Mouse (Mus musculus): ENCODE data around the gene Tmsb15l. TPM values are rescaled to one million over a fixed set of nuclear protein-coding genes. Genes with fewer than 3 reads are reported as not detected.
"Not testable (repeated sequence)": the region's sequence is repeated elsewhere in the genome, so short reads cannot be mapped to it uniquely, and the experiment has no call there.

Gene Tmsb15l
- total and polyA plus RNA-seq, 3 experiments = 4.4 to 18.5 TPM; not detected in 1

- H3K36me3 ChIP-seq (replicated peaks in 1 of 2; ENCODE audit: control insufficient read depth in 1 of 2, insufficient read depth in 1 of 2, low read length in 1 of 2) = no peaks in the 10 kb centered on the region
- H3K9ac ChIP-seq (ENCODE audit: insufficient read depth, low read depth) = no peak overlapping the region
- dilution Hi-C loops (cut with MboI; ENCODE audit: extremely low pct_ligation_motif_present, extremely low pct_unique_long_range_greater_than_20kb, low sequenced_read_pairs) (no loop called here), in situ Hi-C loops (cut with MboI; ENCODE audit: low pct_ligation_motif_present, low pct_unique_long_range_greater_than_20kb, low sequenced_read_pairs) (no loop called here)
- no peaks in the 10 kb centered on the region for H3K27me3 ChIP-seq (replicated peaks)
- no peaks in the 10 kb centered on the region for H3K4me1 ChIP-seq (ENCODE audit: control insufficient read depth in 1 of 2, insufficient read depth in 2 of 2)
- DNase-seq (ENCODE audit: extremely low read depth) = peak; percentile 21
- H3K27ac ChIP-seq (ENCODE audit: insufficient read depth, low read depth) = no peak overlapping the region
- no peak overlapping the region for H3K4me2 ChIP-seq (ENCODE audit: insufficient read depth, low read depth, poor library complexity, severe bottlenecking)
- H3K9me3 ChIP-seq (replicated peaks; ENCODE audit: low read length) = no peaks in the 10 kb centered on the region
- no peaks in the 10 kb centered on the region for H3K79me2 ChIP-seq (replicated peaks; ENCODE audit: control insufficient read depth, extremely low read depth, insufficient read depth, poor library complexity, severe bottlenecking)
- TF ChIP-seq UBTF (IDR thresholded peaks at IDR 0.05; ENCODE audit: low read depth, low read length) = no peak
- TF ChIP-seq GABPA (IDR thresholded peaks at IDR 0.05; ENCODE audit: insufficient replicate concordance, low read depth, low read length) = no peak
- no peak for TF ChIP-seq POLR2A (IDR thresholded peaks at IDR 0.05; ENCODE audit: low read depth, low read length)
- TF ChIP-seq MAFK (IDR thresholded peaks at IDR 0.05; ENCODE audit: insufficient replicate concordance, low read length) = no peak
- TF ChIP-seq PAX5 (IDR thresholded peaks at IDR 0.05; ENCODE audit: low read length) = no peak
- no peak for TF ChIP-seq CHD1 (IDR thresholded peaks at IDR 0.05; ENCODE audit: low read depth, low read length)
- TF ChIP-seq SMC3 (IDR thresholded peaks at IDR 0.05; ENCODE audit: low read depth, low read length) = peak; percentile 68
- no peak for TF ChIP-seq IRF4 (IDR thresholded peaks at IDR 0.05; ENCODE audit: low read depth, low read length)
- TF ChIP-seq ELF1 (IDR thresholded peaks at IDR 0.05; ENCODE audit: low read depth, low read length) = no peak
- no peak for TF ChIP-seq HCFC1 (IDR thresholded peaks at IDR 0.05; ENCODE audit: low read depth, low read length)
- no peak for TF ChIP-seq MXI1 (IDR thresholded peaks at IDR 0.05; ENCODE audit: low read depth, low read length)
- TF ChIP-seq TBP (conservative IDR thresholded peaks at IDR 0.05; ENCODE audit: low read depth, low read length) = no peak
- no peak for TF ChIP-seq USF1 (IDR thresholded peaks at IDR 0.05; ENCODE audit: low read depth, low read length)
- TF ChIP-seq JUND (conservative IDR thresholded peaks at IDR 0.05; ENCODE audit: low read depth, low read length) = no peak
- TF ChIP-seq CTCF (conservative IDR thresholded peaks at IDR 0.05 in 1 of 2, IDR thresholded peaks at IDR 0.05 in 1 of 2; ENCODE audit: low read depth in 2 of 2, low read length in 2 of 2) = peak; percentile 10 to 69; a peak in 2 of 4 replicates
- no peak for TF ChIP-seq TCF12 (IDR thresholded peaks at IDR 0.05; ENCODE audit: low read depth, low read length)
- TF ChIP-seq NRF1 (IDR thresholded peaks at IDR 0.05; ENCODE audit: low read depth, low read length) = no peak
- TF ChIP-seq USF2 (conservative IDR thresholded peaks at IDR 0.05; ENCODE audit: low read depth, low read length) = no peak
- TF ChIP-seq RAD21 (IDR thresholded peaks at IDR 0.05; ENCODE audit: low read depth, low read length) = peak; percentile 60
- no peak overlapping the region for H3K4me3 ChIP-seq (replicated peaks in 1 of 3; ENCODE audit: low read depth in 2 of 3, low read length in 2 of 3, poor library complexity in 1 of 3)
Observed at GRCm38 (mm10) chrX:136959688-136960087, 17.0 kb downstream of the Tmsb15l start.

GRCm38 (mm10) chrX:136958300-136958699 is 18.4 kb downstream of the Tmsb15l start:
- H3K4me1 ChIP-seq (ENCODE audit: control insufficient read depth in 1 of 2, insufficient read depth in 2 of 2); dilution Hi-C loops (cut with MboI; ENCODE audit: extremely low pct_ligation_motif_present, extremely low pct_unique_long_range_greater_than_20kb, low sequenced_read_pairs); H3K9me3 ChIP-seq (replicated peaks; ENCODE audit: low read length); H3K27me3 ChIP-seq (replicated peaks); H3K4me3 ChIP-seq (replicated peaks in 1 of 3; ENCODE audit: low read depth in 2 of 3, low read length in 2 of 3, poor library complexity in 1 of 3); H3K9ac ChIP-seq (ENCODE audit: insufficient read depth, low read depth); DNase-seq (ENCODE audit: extremely low read depth); H3K27ac ChIP-seq (ENCODE audit: insufficient read depth, low read depth); in situ Hi-C loops (cut with MboI; ENCODE audit: low pct_ligation_motif_present, low pct_unique_long_range_greater_than_20kb, low sequenced_read_pairs); H3K4me2 ChIP-seq (ENCODE audit: insufficient read depth, low read depth, poor library complexity, severe bottlenecking); H3K36me3 ChIP-seq (replicated peaks in 1 of 2; ENCODE audit: control insufficient read depth in 1 of 2, insufficient read depth in 1 of 2, low read length in 1 of 2); H3K79me2 ChIP-seq (replicated peaks; ENCODE audit: control insufficient read depth, extremely low read depth, insufficient read depth, poor library complexity, severe bottlenecking): not testable (repeated sequence)

- H3K4me3 ChIP-seq (replicated peaks in 1 of 3; ENCODE audit: low read depth in 2 of 3, low read length in 2 of 3, poor library complexity in 1 of 3) = not testable (repeated sequence)
Observed at GRCm38 (mm10) chrX:136957583-136958279, 18.9 kb downstream of the Tmsb15l start.

More at GRCm38 (mm10) chrX:136957583-136958279, 18.9 kb downstream of the Tmsb15l start:
- H3K36me3 ChIP-seq (replicated peaks in 1 of 2; ENCODE audit: control insufficient read depth in 1 of 2, insufficient read depth in 1 of 2, low read length in 1 of 2); H3K4me2 ChIP-seq (ENCODE audit: insufficient read depth, low read depth, poor library complexity, severe bottlenecking); H3K79me2 ChIP-seq (replicated peaks; ENCODE audit: control insufficient read depth, extremely low read depth, insufficient read depth, poor library complexity, severe bottlenecking); H3K27me3 ChIP-seq (replicated peaks); dilution Hi-C loops (cut with MboI; ENCODE audit: extremely low pct_ligation_motif_present, extremely low pct_unique_long_range_greater_than_20kb, low sequenced_read_pairs); H3K4me1 ChIP-seq (ENCODE audit: control insufficient read depth in 1 of 2, insufficient read depth in 2 of 2); in situ Hi-C loops (cut with MboI; ENCODE audit: low pct_ligation_motif_present, low pct_unique_long_range_greater_than_20kb, low sequenced_read_pairs); H3K27ac ChIP-seq (ENCODE audit: insufficient read depth, low read depth); H3K9ac ChIP-seq (ENCODE audit: insufficient read depth, low read depth); H3K9me3 ChIP-seq (replicated peaks; ENCODE audit: low read length); DNase-seq (ENCODE audit: extremely low read depth): not testable (repeated sequence)
